Mouse (Mus musculus) megakaryocyte, embryonic 14.5 days (primary cell): Measurements from ENCODE around the gene Zbtb34. TPM values are rescaled to one million over a fixed set of nuclear protein-coding genes. Genes with fewer than 3 reads are reported as not detected.

Experiments used
- H3K27me3 ChIP-seq: replicated peaks from 2 replicates; pipeline ENCODE3; 2012; ENCODE audit warnings: inconsistent platforms
- H3K36me3 ChIP-seq: replicated peaks from 2 replicates; pipeline ENCODE3; 2012; ENCODE audit warnings: low read length, inconsistent platforms, mixed read lengths
- H3K4me1 ChIP-seq: 2 replicates; pipeline ENCODE4 v1.6.1; 2012; ENCODE audit warnings: inconsistent platforms
- H3K4me3 ChIP-seq: replicated peaks from 2 replicates; pipeline ENCODE3; 2012; ENCODE audit warnings: moderate library complexity, mild to moderate bottlenecking, inconsistent platforms
- H3K9me3 ChIP-seq: 2 replicates; pipeline ENCODE4 v1.6.1; 2012; ENCODE audit warnings: inconsistent platforms
- FLI1 ChIP-seq: IDR thresholded peaks from 2 replicates; pipeline ENCODE4 v1.6.1; 2012; ENCODE audit warnings: low read length, inconsistent platforms, mixed read lengths
- GATA1 ChIP-seq: IDR thresholded peaks from 3 replicates; pipeline ENCODE4 v1.6.1; 2012; ENCODE audit warnings: mixed read lengths, low read length, inconsistent platforms, borderline replicate concordance
- polyA plus RNA-seq: library from polyadenylated mRNA; stranded (reverse); fragments of >175 nt; gene quantifications from 2 replicates; pipeline ENCODE4 v1.2.3, GENCODE M21; 2012; ENCODE audit warnings: low replicate concordance; ENCODE audit not compliant: insufficient read depth

Zbtb34 gene
- polyA plus RNA-seq, 1 experiment, result 1.6 TPM

GRCm38 (mm10) chr2:33371648-33372408 lies 59.3 kb downstream of the Zbtb34 start:
- peaks cover 3% of the 10 kb centered on the region for H3K9me3 ChIP-seq
- peak overlapping the region; percentile 94 for H3K4me3 ChIP-seq
- H3K36me3 ChIP-seq, result no peaks in the 10 kb centered on the region
- TF ChIP-seq FLI1 (no peak), GATA1 (no peak)
- peaks cover 17% of the 10 kb centered on the region for H3K27me3 ChIP-seq
- H3K4me1 ChIP-seq, result peaks cover 26% of the 10 kb centered on the region

GRCm38 (mm10) chr2:33370777-33371647 lies 60.1 kb downstream of the Zbtb34 start, which contains the start of gene Ralgps1:
Gene Ralgps1 (minus strand): TSS chr2:33371486.
- Histone ChIP-seq H3K4me3 (peak within 1 kb of the TSS; percentile 94), H3K27me3 (peaks cover 24% of the 10 kb centered on the region), H3K4me1 (peaks cover 23% of the 10 kb centered on the region), H3K36me3 (no peaks in the 10 kb centered on the region), H3K9me3 (no peaks in the 10 kb centered on the region)
- TF ChIP-seq GATA1 (no peak), FLI1 (no peak)

- H3K4me1 ChIP-seq, result peaks cover 24% of the 10 kb centered on the region
- peaks cover 27% of the 10 kb centered on the region for H3K27me3 ChIP-seq
- H3K4me3 ChIP-seq, result peak overlapping the region; percentile 94
- H3K36me3 ChIP-seq, result no peaks in the 10 kb centered on the region
- H3K9me3 ChIP-seq, result no peaks in the 10 kb centered on the region
- TF ChIP-seq FLI1, result no peak
- TF ChIP-seq GATA1, result no peak
Measured at GRCm38 (mm10) chr2:33370276-33370776, 60.8 kb downstream of the Zbtb34 start.

GRCm38 (mm10) chr2:33369453-33369852 lies 61.7 kb downstream of the Zbtb34 start:
- peaks cover 27% of the 10 kb centered on the region for H3K27me3 ChIP-seq
- H3K4me3 ChIP-seq, result peak overlapping the region; percentile 16

GRCm38 (mm10) chr2:33368486-33368885 lies 62.6 kb downstream of the Zbtb34 start:
- TF ChIP-seq GATA1 (no peak), FLI1 (no peak)
- Histone ChIP-seq H3K36me3 (no peaks in the 10 kb centered on the region), H3K9me3 (no peaks in the 10 kb centered on the region), H3K27me3 (peaks cover 27% of the 10 kb centered on the region), H3K4me1 (peaks cover 21% of the 10 kb centered on the region), H3K4me3 (no peak overlapping the region)

More at GRCm38 (mm10) chr2:33369453-33369852, 61.7 kb downstream of the Zbtb34 start:
- no peak for TF ChIP-seq FLI1
- TF ChIP-seq GATA1, result no peak
- H3K9me3 ChIP-seq, result no peaks in the 10 kb centered on the region
- H3K4me1 ChIP-seq, result peaks cover 23% of the 10 kb centered on the region
- H3K36me3 ChIP-seq, result no peaks in the 10 kb centered on the region

GRCm38 (mm10) chr2:33365703-33366471 lies 65.2 kb downstream of the Zbtb34 start:
- H3K4me3 ChIP-seq, result no peak overlapping the region
- H3K4me1 ChIP-seq, result peaks cover 28% of the 10 kb centered on the region
- TF ChIP-seq FLI1 (no peak), GATA1 (no peak)
- no peaks in the 10 kb centered on the region for H3K36me3 ChIP-seq
- H3K27me3 ChIP-seq, result peaks cover 46% of the 10 kb centered on the region
- no peaks in the 10 kb centered on the region for H3K9me3 ChIP-seq

GRCm38 (mm10) chr2:33364656-33365055 lies 66.5 kb downstream of the Zbtb34 start:
- Histone ChIP-seq H3K27me3 (peaks cover 57% of the 10 kb centered on the region), H3K4me1 (peaks cover 30% of the 10 kb centered on the region), H3K9me3 (peaks cover 3% of the 10 kb centered on the region; the same call in 1 of the 2 replicates), H3K36me3 (no peaks in the 10 kb centered on the region), H3K4me3 (no peak overlapping the region)
- TF ChIP-seq FLI1 (no peak), GATA1 (no peak)

GRCm38 (mm10) chr2:33363890-33364289 lies 67.2 kb downstream of the Zbtb34 start:
- TF ChIP-seq GATA1 (no peak), FLI1 (no peak)
- Histone ChIP-seq H3K27me3 (peaks cover 52% of the 10 kb centered on the region), H3K4me3 (no peak overlapping the region), H3K36me3 (no peaks in the 10 kb centered on the region), H3K9me3 (peaks cover 10% of the 10 kb centered on the region), H3K4me1 (peaks cover 31% of the 10 kb centered on the region)

GRCm38 (mm10) chr2:33361139-33361716 lies 69.9 kb downstream of the Zbtb34 start:
- Histone ChIP-seq H3K9me3 (peaks cover 27% of the 10 kb centered on the region), H3K4me3 (no peak overlapping the region), H3K36me3 (peaks cover 11% of the 10 kb centered on the region), H3K4me1 (peaks cover 50% of the 10 kb centered on the region), H3K27me3 (peaks cover 60% of the 10 kb centered on the region)
- TF ChIP-seq FLI1 (no peak), GATA1 (no peak)
